Mouse (Mus musculus) cerebellum, adult 11 months (tissue): ENCODE results near the gene Setd5.

Experiments used
- DNase-seq: peaks from one replicate; pipeline ENCODE4 v3.0.0; 2022

Setd5 gene

GRCm38 (mm10) chr6:113194841-113195595 is 117.9 kb downstream of the Setd5 start, which contains the start of gene Lhfpl4:
TSS of gene Lhfpl4 (minus strand) at chr6:113195384.
- peak; percentile 71 for DNase-seq

GRCm38 (mm10) chr6:113195596-113195992 is 118.4 kb downstream of the Setd5 start:
- DNase-seq: no peak
